Mouse (Mus musculus): ENCODE data around the gene Pheta2.

DNA sequence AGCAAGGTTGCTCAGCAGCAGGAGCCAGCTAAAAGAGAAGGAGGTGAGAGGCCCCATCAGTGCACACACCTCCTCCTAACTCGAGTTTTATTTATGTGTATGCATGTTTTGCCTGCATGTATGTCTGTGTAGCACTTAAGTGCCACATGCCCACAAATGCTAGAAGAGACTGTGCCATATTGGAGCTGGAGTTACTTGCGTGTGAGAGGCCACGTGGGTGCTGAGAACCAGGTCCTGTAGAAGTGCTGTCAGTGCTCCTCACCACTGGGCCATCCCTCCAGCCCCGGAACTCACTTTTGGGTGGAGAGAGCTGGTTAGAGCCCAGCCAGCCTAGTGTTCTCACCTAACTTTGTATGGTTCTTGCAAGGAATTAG is 8.5 kb downstream of the Pheta2 start:
- no peak for TF ChIP-seq CTCF (IDR thresholded peaks at IDR 0.05; ENCODE audit: low read depth, low read length)
- TF ChIP-seq TAL1 (conservative IDR thresholded peaks at IDR 0.05; ENCODE audit: low read depth, low read length): no peak
- TF ChIP-seq GATA1 (IDR thresholded peaks at IDR 0.05; ENCODE audit: borderline replicate concordance, low read length): no peak
- no peak for TF ChIP-seq GATA2 (IDR thresholded peaks at IDR 0.05; ENCODE audit: borderline replicate concordance, low read depth, low read length)
- TF ChIP-seq POLR2AphosphoS5 (IDR thresholded peaks at IDR 0.05; ENCODE audit: insufficient replicate concordance, low read depth, low read length): no peak; the same call in 1 of the 2 replicates

Data from G1E (cell line).